Mouse (Mus musculus) lung, postnatal 0 days (tissue): ENCODE results near the gene Rasgrf2. TPM values are rescaled to one million over a fixed set of nuclear protein-coding genes. Genes with fewer than 3 reads are reported as not detected.

Experiments
- ATAC-seq: fragments of 200-750 bp; cut with Nextera tagmentation; 2 replicates; pipeline ENCODE4 v1.8.0; 2017; ENCODE audit warnings: moderate library complexity
- DNase-seq: peaks from one replicate; pipeline ENCODE4 v3.0.0-alpha.2; 2016; ENCODE audit warnings: low spot score
- H3K27ac ChIP-seq: fragments of 300-500 bp; sonication (generic); 2 replicates; pipeline ENCODE4 v1.5.1; 2014; ENCODE audit warnings: antibody characterized with exemption, mild to moderate bottlenecking, low read length, mixed read lengths
- H3K27me3 ChIP-seq: fragments of 300-500 bp; sonication (generic); replicated peaks from 2 replicates; pipeline ENCODE4 v1.6.1; 2014; ENCODE audit warnings: low read length, mixed read lengths; ENCODE audit not compliant: insufficient read depth
- H3K36me3 ChIP-seq: fragments of 300-500 bp; sonication (generic); 2 replicates; pipeline ENCODE4 v1.6.1; 2014; ENCODE audit warnings: low read length, mixed read lengths; ENCODE audit not compliant: insufficient read depth
- H3K4me1 ChIP-seq: fragments of 300-500 bp; sonication (generic); 2 replicates; pipeline ENCODE4 v1.6.1; 2014; ENCODE audit warnings: antibody characterized with exemption, low read depth, low read length, mixed read lengths; ENCODE audit not compliant: insufficient read depth
- H3K4me2 ChIP-seq: fragments of 300-500 bp; sonication (generic); replicated peaks from 2 replicates; pipeline ENCODE4 v1.6.1; 2014; ENCODE audit warnings: low read depth, mild to moderate bottlenecking, low read length, moderate library complexity, mixed read lengths
- H3K4me3 ChIP-seq: fragments of 300-500 bp; sonication (generic); 2 replicates; pipeline ENCODE4 v1.5.1; 2014; ENCODE audit warnings: low read depth, low read length
- H3K9ac ChIP-seq: fragments of 300-500 bp; sonication (generic); replicated peaks from 2 replicates; pipeline ENCODE4 v1.6.1; 2014; ENCODE audit warnings: low read depth, mild to moderate bottlenecking
- H3K9me3 ChIP-seq: fragments of 300-500 bp; sonication (generic); 2 replicates; pipeline ENCODE4 v1.6.1; 2016; ENCODE audit warnings: low read length, mixed read lengths
- CTCF ChIP-seq: IDR thresholded peaks from 2 replicates; pipeline ENCODE4 v1.5.1; 2016; ENCODE audit warnings: antibody characterized with exemption, mild to moderate bottlenecking
- EP300 ChIP-seq: IDR thresholded peaks from 2 replicates; pipeline ENCODE4 v1.6.1; 2016; ENCODE audit warnings: antibody characterized with exemption, mild to moderate bottlenecking, control low read depth
- WGBS: fragments of 180-500 bp; shearing (Covaris S2); extraction: QIAGEN DNeasy Blood & Tissue Kit; methylation state at CpG from one replicate; pipeline ENCODE4 v1.1.7; 2014; 5-methylcytosine and 5-hydroxymethylcytosine counted together
- polyA plus RNA-seq: library from polyadenylated mRNA; unstranded; fragments of >200 nt; fragmentation: Nextera tagmentation; extraction: Ambion mirVana; gene quantifications from 2 replicates; pipeline ENCODE4 v1.2.1, GENCODE M21; 2015

Rasgrf2 gene
- polyA plus RNA-seq, 1 experiment from 2014 or later, result 4.0 TPM

DNA sequence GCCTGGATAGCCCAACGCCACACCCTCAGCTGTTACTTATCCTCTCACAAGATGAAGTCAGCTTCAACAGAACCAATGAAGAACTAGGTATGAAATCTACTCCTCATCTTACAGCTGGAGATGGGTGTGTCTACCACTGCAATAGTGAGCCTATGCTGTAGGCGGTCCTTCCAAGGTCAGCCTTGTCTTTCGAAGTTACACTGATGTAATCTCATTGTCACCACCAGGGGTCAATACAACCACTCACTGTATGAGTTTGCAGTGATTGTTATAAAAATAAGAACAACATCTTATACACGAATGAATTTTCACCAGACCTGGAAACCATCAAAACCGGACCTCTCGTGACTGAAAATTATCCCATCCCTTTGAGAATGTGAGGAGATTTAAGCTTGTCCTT, 238.3 kb downstream of the Rasgrf2 start:
- H3K9me3 ChIP-seq, result no peaks in the 10 kb centered on the region
- H3K27ac ChIP-seq, result no peak overlapping the region
- H3K27me3 ChIP-seq, result no peaks in the 10 kb centered on the region
- 65% methylated on average over 6 of the region's 6 CpGs for WGBS
- no peak overlapping the region for H3K4me2 ChIP-seq
- no peak overlapping the region for H3K4me3 ChIP-seq
- H3K4me1 ChIP-seq, result no peaks in the 10 kb centered on the region
- no peaks in the 10 kb centered on the region for H3K36me3 ChIP-seq
- ATAC-seq (peak; percentile 30; the same call in 1 of the 2 replicates), DNase-seq (peak; percentile 43)
- H3K9ac ChIP-seq, result no peak overlapping the region
- TF ChIP-seq CTCF, result peak; percentile 66
- TF ChIP-seq EP300, result no peak

DNA sequence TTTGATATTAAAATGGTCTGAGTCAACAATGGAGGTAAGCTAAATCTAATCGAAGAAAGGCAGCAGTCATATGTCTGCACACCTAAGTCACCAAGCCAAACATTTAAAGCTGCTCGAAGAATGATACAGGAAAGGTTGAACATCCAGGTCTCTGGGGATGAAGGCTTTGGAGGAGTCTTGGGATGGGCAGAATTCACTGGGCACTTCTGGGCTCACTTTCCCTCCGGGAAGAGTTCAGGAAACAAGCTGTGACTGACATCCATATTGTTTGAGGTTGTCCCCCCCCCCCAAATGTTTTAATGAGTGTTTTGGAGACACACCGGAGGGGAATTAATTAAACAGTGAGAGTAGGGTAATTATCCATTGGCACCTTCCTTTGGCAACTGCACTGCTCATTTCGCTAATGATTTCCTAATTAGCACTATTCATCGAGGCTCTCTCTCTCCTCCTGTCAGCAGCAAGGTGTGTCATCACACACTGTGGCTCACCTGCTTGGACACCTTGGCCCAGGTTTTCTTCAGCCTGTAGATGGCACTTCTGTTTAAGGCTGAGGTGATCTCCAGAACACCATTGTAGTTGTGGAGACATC, 241.3 kb downstream of the Rasgrf2 start:
- Histone ChIP-seq H3K4me1 (no peaks in the 10 kb centered on the region), H3K27ac (no peak overlapping the region), H3K4me2 (no peak overlapping the region), H3K4me3 (no peak overlapping the region), H3K27me3 (no peaks in the 10 kb centered on the region), H3K36me3 (no peaks in the 10 kb centered on the region), H3K9ac (no peak overlapping the region), H3K9me3 (no peaks in the 10 kb centered on the region)
- TF ChIP-seq CTCF, result no peak
- no peak for TF ChIP-seq EP300
- DNase-seq (no peak), ATAC-seq (no peak)
- 87% methylated on average over 6 of the region's 6 CpGs for WGBS

DNA sequence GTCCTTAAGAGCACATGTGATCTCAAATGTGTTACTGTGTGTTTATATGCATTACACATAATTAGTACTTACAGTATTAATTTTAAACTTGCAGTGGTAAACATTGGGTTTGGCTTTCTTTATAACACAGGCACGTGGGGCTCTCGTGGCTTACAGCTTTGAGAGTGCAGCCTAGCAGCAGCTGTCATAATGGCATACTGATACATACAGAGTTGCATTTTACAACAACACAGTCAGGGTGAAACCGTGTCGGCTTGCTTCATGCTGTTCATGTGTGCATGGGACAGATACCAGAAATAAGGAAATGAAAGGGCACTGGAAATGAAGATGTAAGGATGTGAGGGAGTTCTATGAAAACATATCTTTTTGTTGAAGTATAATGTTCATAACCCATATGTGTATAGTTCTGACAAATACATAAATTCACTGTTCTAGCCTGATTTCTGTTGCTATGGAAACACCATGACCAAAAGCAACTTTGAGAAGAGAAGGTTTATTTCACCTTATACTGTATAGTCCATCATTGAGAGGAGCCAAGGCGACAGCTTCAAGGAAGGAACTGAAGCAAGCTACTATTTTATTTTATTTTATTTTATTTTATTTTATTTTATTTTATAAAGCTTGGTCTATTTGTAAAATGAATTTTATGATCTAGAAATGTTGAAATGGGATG, 246.6 kb downstream of the Rasgrf2 start:
- no peaks in the 10 kb centered on the region for H3K27me3 ChIP-seq
- ATAC-seq (no peak), DNase-seq (no peak)
- H3K9ac ChIP-seq, result no peak overlapping the region
- no peaks in the 10 kb centered on the region for H3K9me3 ChIP-seq
- H3K27ac ChIP-seq, result no peak overlapping the region
- TF ChIP-seq EP300 (no peak), CTCF (no peak)
- H3K4me2 ChIP-seq, result no peak overlapping the region
- H3K4me1 ChIP-seq, result no peaks in the 10 kb centered on the region
- 73% methylated on average over 5 of the region's 5 CpGs for WGBS
- H3K36me3 ChIP-seq, result no peaks in the 10 kb centered on the region
- no peak overlapping the region for H3K4me3 ChIP-seq

DNA sequence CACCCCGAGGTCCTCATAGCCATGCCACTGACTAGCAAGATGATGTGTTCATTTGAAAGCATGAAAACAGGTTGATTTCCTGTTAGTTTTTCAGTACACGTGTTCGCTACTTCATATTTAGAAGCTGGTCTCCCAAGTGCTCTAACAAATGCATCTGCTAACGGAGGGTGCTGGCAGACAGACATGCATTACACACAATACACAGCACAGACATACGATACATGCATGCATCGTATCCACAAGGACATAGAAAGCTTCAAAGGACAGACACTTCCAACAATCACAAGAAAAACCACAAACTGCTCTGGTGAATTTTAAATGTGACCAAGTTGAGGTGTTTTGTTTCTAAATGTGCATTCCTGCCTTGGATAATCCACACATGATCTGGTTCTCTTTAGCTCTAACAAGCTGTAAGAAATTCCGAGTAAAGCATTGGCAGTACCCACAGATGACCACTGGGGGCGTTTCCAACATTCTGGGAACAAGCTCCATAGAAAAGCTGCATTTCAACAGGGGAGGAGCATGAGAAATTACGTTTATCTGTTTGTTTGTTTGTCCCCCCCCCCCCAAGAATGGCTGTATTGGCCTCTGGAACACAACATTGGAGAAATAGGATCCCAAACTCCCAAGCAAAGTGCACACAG, 249.5 kb downstream of the Rasgrf2 start:
- Histone ChIP-seq H3K27me3 (no peaks in the 10 kb centered on the region), H3K4me3 (no peak overlapping the region), H3K4me2 (no peak overlapping the region), H3K27ac (no peak overlapping the region), H3K36me3 (no peaks in the 10 kb centered on the region), H3K9me3 (no peaks in the 10 kb centered on the region), H3K9ac (no peak overlapping the region), H3K4me1 (no peaks in the 10 kb centered on the region)
- TF ChIP-seq CTCF, result peak; percentile 76
- no peak for TF ChIP-seq EP300
- WGBS, result 58% methylated on average over 9 of the region's 9 CpGs
- ATAC-seq (no peak), DNase-seq (peak; percentile 39)

DNA sequence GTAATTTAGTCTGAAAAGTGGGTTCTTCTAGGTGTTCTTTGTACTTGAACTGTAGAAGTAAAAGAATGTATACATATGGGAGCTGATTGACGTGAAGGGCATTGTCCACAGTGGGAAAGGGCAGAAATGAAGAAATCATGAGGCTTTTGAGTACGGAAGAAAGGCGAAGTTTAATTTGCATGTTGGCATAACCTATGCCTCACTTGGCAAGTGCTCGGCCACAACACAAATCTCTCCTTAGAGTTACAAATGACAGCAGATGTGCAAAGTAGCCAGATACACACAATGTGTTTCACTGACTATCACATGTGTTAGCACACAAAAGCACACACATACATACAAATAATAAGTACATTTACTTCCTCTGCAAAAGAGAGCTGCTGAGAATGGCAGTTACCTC, 251.2 kb downstream of the Rasgrf2 start:
- no peak overlapping the region for H3K9ac ChIP-seq
- no peaks in the 10 kb centered on the region for H3K4me1 ChIP-seq
- TF ChIP-seq CTCF (no peak), EP300 (no peak)
- ATAC-seq, result no peak
- H3K36me3 ChIP-seq, result no peaks in the 10 kb centered on the region
- no peaks in the 10 kb centered on the region for H3K9me3 ChIP-seq
- H3K4me3 ChIP-seq, result no peak overlapping the region
- no peak for DNase-seq
- no peak overlapping the region for H3K27ac ChIP-seq
- H3K27me3 ChIP-seq, result no peaks in the 10 kb centered on the region
- H3K4me2 ChIP-seq, result no peak overlapping the region
- 80% methylated on average over 4 of the region's 4 CpGs for WGBS

DNA sequence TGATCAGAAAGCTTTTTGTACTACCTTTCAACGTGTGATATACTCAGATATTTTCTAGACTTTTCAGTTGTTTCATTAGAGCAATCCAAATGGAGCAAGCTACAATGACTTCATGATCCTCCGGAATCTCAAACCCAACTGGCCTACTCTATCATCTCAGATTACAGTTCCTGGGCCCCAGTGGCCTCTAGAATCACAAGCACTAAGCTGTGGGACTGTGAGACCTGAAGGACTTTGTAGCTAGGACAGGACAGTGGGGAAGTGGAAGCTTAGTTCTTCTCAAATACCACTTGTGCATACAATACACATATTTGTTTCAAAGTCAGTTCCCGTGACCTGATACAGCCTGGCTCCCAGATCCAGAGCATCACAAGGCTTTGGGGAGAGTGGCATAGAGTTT, 253.5 kb downstream of the Rasgrf2 start:
- Histone ChIP-seq H3K4me1 (no peaks in the 10 kb centered on the region), H3K36me3 (no peaks in the 10 kb centered on the region), H3K9ac (no peak overlapping the region), H3K4me3 (no peak overlapping the region), H3K27me3 (no peaks in the 10 kb centered on the region), H3K9me3 (no peaks in the 10 kb centered on the region), H3K4me2 (no peak overlapping the region), H3K27ac (no peak overlapping the region)
- 67% methylated on average over 3 of the region's 3 CpGs for WGBS
- DNase-seq (no peak), ATAC-seq (no peak)
- TF ChIP-seq CTCF (no peak), EP300 (no peak)
